Mouse (Mus musculus) layer of hippocampus, adult 2 months (tissue): ENCODE results near the gene Atp6v0d1. TPM values are rescaled to one million over a fixed set of nuclear protein-coding genes. Genes with fewer than 3 reads are reported as not detected.

ENCODE experiments used
- DNase-seq, 2 experiments: peaks; one replicate each; pipeline ENCODE4 v3.0.0; 2022; ENCODE audit warnings: low spot score in 2 of 2
- H3K27ac ChIP-seq: fragments of 200-600 bp; 2 replicates; pipeline ENCODE4 v1.8.1; 2022
- H3K4me3 ChIP-seq: fragments of 200-600 bp; 2 replicates; pipeline ENCODE4 v1.8.1; 2022; ENCODE audit warnings: mild to moderate bottlenecking
- CTCF ChIP-seq: fragments of 200-600 bp; conservative IDR thresholded peaks from 2 replicates; pipeline ENCODE4 v1.8.1; 2022; ENCODE audit warnings: antibody characterized with exemption, mild to moderate bottlenecking, moderate library complexity
- microRNA-seq, 2 experiments: library from miRNA; unstranded; fragments of <30 nt; microRNA quantifications; one replicate each; pipeline ENCODE4 v1.2.0; 2021
- total RNA-seq, 2 experiments: library from RNA; stranded (reverse); gene quantifications; 2 replicates each; pipeline ENCODE4 v1.2.3; 2021

Gene Atp6v0d1
- total RNA-seq, 2 experiments from 2014 or later: 278 to 305 TPM

DNA sequence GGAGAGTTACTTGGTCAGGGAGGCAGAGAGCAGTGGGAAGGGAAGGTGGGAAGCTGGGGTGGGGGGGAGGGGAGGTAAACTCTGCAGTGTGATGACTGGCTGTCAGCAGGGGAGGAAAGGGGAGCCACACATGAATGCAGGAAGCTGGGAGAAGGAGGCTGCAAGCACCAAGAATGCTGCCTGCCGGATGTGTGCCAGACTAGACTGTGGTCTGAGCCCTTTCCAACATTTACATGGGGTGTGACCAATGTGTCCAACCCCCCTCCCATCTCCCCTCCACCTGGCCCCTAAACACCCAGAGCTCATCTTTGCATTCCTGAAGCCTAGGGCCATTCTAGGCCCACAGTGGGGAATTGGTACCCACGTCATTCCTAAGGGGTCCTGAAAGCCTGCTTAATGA is 84.8 kb downstream of the Atp6v0d1 start:
- Histone ChIP-seq H3K27ac (no peak overlapping the region), H3K4me3 (no peak overlapping the region)
- no peak for DNase-seq
- TF ChIP-seq CTCF: no peak

DNA sequence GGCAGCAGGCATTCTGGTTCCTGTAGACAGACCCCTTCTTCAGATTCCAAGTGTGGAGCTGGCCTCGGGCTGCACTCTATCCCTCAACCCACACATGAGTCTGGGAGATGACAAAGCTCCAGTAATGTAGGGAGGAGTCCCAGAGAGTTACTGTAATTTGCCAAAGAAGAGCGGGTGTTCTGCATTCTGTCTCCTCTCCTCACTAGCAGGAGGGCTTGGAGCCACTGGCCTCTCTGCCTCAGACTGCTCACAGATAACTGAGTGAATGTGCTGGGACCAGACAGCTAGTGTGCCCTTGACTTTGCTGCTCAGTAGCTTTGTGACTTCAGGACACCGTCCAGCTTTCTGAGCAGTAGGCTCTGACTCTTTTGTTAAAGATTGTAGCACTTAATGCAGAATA is 88.1 kb downstream of the Atp6v0d1 start:
- TF ChIP-seq CTCF: no peak
- Histone ChIP-seq H3K4me3 (no peak overlapping the region), H3K27ac (0 out of 2 replicates have a peak overlapping the region, but pooled peaks have one; percentile 1)
- no peak for DNase-seq

DNA sequence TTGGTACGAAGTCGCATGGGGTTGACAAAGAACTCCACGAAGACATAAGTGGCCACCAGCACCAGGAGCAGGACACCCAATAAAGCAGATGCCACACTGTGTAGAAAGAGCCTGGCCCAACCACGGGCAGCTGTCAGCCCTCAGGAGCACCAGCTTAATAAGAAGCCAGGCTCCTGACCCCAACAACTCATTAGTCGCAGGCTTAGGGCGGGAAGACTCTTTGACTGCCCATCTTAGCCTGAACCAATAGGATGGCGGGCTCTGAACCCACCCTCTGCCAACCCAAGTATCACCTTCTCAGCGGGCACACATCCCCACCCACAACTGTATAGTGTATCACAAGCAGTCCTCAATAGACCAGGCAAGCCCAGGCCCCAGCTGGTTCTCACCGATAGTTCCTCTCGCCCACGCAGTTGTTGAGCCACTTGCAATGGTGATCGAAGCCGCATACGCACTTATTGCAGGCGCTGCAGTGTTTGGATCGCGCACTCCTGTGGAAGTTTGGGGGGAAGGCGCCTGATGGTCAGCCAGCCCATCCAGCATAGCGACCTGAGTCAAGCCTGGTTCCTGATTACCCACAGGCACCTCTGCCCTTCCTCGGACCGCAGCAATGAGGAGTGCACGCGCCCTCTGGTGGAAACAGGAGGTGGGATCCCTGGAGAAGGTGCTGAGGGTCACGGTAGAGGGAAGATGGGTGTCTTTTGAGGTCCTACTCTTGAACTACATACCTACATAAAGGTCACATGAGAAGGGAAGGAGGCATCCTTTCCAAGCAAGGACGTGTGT is 89.0 kb downstream of the Atp6v0d1 start:
- no peak overlapping the region for H3K27ac ChIP-seq
- H3K4me3 ChIP-seq: no peak overlapping the region
- TF ChIP-seq CTCF: peak; percentile 88
- DNase-seq: peak in 1 of 2 experiments; percentile 39

DNA sequence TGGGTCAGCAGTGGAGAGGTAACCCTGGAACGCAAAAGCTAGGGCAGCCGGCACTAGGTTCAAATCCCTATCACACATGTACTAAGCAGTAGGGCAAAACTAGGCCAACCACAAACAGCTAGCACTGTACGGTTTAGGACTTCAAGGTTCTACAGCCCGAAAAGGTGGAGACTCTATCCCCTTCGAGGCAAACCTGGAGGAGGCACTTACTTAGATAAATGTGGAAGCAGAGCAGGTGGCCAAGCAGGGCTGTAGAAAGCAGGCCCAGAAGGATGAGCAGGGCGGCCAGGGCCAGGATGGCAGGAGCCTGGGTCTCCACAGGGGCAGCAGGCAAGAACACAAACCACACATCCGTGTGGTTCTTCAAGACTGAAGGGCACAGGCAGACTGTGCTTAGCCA is 89.7 kb downstream of the Atp6v0d1 start:
- Histone ChIP-seq H3K4me3 (no peak overlapping the region), H3K27ac (no peak overlapping the region)
- no peak for DNase-seq
- no peak for TF ChIP-seq CTCF

DNA sequence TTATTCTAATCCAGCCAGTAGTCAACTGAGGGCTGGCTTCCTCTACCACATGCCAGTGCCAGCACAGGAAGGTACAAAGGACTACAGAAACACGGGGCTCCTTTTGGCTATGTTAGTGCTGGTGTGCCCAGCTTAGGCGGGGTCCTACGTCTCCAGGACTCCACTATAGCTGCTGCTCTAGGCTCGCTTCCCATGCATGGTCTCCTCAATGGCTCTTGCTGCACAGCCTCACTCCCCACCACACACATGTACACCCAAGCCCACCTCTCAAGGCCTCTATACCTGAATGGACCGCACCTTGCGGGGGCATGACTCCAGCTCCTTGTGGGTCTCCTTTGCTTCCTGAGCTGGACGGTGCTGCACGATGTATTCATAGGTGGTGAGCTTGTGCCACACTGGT is 90.1 kb downstream of the Atp6v0d1 start:
- no peak overlapping the region for H3K4me3 ChIP-seq
- no peak overlapping the region for H3K27ac ChIP-seq
- DNase-seq: no peak
- TF ChIP-seq CTCF: no peak

DNA sequence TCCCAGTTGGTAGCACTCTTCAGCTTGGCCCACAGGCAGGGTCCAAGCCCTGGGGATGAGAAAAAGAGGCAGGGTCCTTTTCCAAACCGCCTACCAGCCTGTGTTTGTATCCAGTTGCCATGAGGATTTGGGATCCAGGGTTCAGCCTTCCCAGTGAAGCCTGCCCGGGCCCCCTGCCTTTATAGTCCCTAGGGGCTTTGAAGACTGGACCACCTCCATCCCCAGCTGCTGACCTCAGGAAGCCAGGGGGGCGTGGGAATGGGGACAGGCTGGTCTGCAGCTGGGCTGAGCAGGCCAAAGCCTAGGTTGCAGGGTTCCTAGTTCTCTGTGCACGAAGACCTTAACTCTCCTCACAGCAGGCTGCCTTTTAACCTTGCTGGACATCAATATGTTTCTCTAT is 90.6 kb downstream of the Atp6v0d1 start:
- DNase-seq: no peak
- no peak overlapping the region for H3K4me3 ChIP-seq
- no peak for TF ChIP-seq CTCF
- peak overlapping the region; percentile 49; the same call in 1 of the 2 replicates for H3K27ac ChIP-seq

DNA sequence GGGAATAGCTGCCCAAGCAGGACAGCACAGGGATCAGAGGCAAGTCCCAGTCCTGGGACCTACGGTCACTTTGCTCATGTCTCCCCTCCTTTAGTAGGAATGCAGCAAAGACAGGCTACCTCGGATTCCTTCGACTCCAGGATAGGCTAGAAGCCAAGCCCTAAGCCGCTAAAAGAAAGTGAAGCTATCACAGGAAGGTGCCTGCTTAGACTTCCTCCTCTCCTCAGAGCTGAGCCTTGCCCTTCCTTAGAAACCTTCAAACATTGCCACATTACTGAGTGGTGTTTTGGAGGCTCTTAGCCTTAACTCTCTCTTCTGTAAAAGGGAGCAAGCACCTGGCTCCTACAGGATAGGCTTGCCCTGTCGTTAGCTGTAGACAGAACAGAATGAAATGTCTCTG is 91.2 kb downstream of the Atp6v0d1 start:
- Histone ChIP-seq H3K27ac (peak overlapping the region; percentile 49; the same call in 1 of the 2 replicates), H3K4me3 (no peak overlapping the region)

More for the DNA sequence above, 91.2 kb downstream of the Atp6v0d1 start:
- no peak for TF ChIP-seq CTCF
- DNase-seq: no peak

Small RNA genes within 50 kb of the gene (microRNA-seq; reads per million reads assigned to microRNA genes)
- 0.32 to 1.3 reads per million in 2 experiments for gene Mir1966

Other genes with a start within 250 kb of the Atp6v0d1 start
- gene Lrrc29, start 239.8 kb downstream of the Atp6v0d1 start, total RNA-seq: 1 to 10 TPM; 7.6 to 7.7 TPM
- 10 to 100 TPM; 40.3 to 40.9 TPM for gene Tmem208, start 239.7 kb downstream of the Atp6v0d1 start, total RNA-seq
- 1 to 10 TPM; 2.0 to 2.1 TPM for gene Fhod1, start 218.1 kb downstream of the Atp6v0d1 start, total RNA-seq
- 10 to 100 TPM; 13.3 to 14.9 TPM for gene Slc9a5, start 217.2 kb downstream of the Atp6v0d1 start, total RNA-seq
- 1 to 10 TPM; 1.7 to 2.2 TPM for gene Plekhg4, start 192.8 kb downstream of the Atp6v0d1 start, total RNA-seq
- not detected for gene Kctd19, start 152.5 kb downstream of the Atp6v0d1 start, total RNA-seq
- under 1 TPM; 0.42 to 0.84 TPM for gene Lrrc36, start 152.5 kb downstream of the Atp6v0d1 start, total RNA-seq
- gene Tppp3, start 94.5 kb downstream of the Atp6v0d1 start, total RNA-seq: 10 to 100 TPM; 36.5 to 36.8 TPM
- gene Zdhhc1, start 69.1 kb downstream of the Atp6v0d1 start, total RNA-seq: 10 to 100 TPM; 36.2 to 38.9 TPM
- not detected for gene Hsd11b2, start 47.3 kb downstream of the Atp6v0d1 start, total RNA-seq
- 10 to 100 TPM; 88.7 to 94.8 TPM for gene Ripor1, start 39.2 kb upstream of the Atp6v0d1 start, total RNA-seq
- gene Ctcf, start 70.5 kb upstream of the Atp6v0d1 start, total RNA-seq: 10 to 100 TPM; 70.4 to 82.6 TPM
- gene Agrp, start 71.3 kb upstream of the Atp6v0d1 start, total RNA-seq: not detected
- 10 to 100 TPM; 71.1 to 76.9 TPM for gene Carmil2, start 120.2 kb upstream of the Atp6v0d1 start, total RNA-seq
- gene Acd, start 135.1 kb upstream of the Atp6v0d1 start, total RNA-seq: 10 to 100 TPM; 41.1 to 41.5 TPM
- gene Pard6a, start 135.1 kb upstream of the Atp6v0d1 start, total RNA-seq: 10 to 100 TPM; 32.7 to 35.4 TPM
- under 1 TPM in 1 of 2 experiments, not detected in 1; 0.84 TPM for gene 4933405L10Rik, start 141.6 kb upstream of the Atp6v0d1 start, total RNA-seq
- gene Enkd1, start 142.2 kb upstream of the Atp6v0d1 start, total RNA-seq: 10 to 100 TPM in 1 of 2 experiments, 1 to 10 TPM in 1; 8.1 to 10.8 TPM
- gene Gfod2, start 192.6 kb upstream of the Atp6v0d1 start, total RNA-seq: 10 to 100 TPM; 18.2 to 22.8 TPM